Mouse (Mus musculus): ENCODE results near the gene Pbld1. TPM values are rescaled to one million over a fixed set of nuclear protein-coding genes. Genes with fewer than 3 reads are reported as not detected.

Pbld1 gene
- polyA plus RNA-seq, 1 experiment, result 0.10 TPM

DNA sequence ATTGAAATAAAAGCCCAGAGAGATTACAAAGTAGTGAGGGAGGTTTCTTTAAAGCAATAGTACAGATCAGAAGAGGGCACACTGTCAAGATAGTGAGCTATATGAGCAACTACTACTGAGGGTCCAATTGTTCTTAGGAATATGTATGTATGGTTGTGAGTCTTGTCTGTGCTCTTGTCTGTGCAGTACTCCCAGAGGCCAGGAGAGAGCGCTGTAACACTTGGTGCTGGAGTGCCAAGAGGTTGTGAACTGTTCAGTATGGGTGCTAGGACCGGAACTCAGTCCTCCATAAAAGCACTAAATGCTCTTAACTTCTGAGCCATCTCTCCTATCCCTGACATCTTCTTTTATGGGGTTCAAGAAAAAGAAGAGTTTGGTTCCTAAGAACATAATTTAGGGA, 5.4 kb upstream of the Pbld1 start:
- Histone ChIP-seq H3K9me3 (no peaks in the 10 kb centered on the region), H3K4me3 (replicated peaks) (no peak overlapping the region), H3K36me3 (replicated peaks; ENCODE audit: low read length) (no peaks in the 10 kb centered on the region), H3K4me1 (peaks cover 24% of the 10 kb centered on the region), H3K27me3 (replicated peaks) (peaks cover 5% of the 10 kb centered on the region)
- TF ChIP-seq FLI1 (IDR thresholded peaks at IDR 0.05; ENCODE audit: low read length), result no peak
- TF ChIP-seq GATA1 (IDR thresholded peaks at IDR 0.05; ENCODE audit: borderline replicate concordance, low read length), result no peak

DNA sequence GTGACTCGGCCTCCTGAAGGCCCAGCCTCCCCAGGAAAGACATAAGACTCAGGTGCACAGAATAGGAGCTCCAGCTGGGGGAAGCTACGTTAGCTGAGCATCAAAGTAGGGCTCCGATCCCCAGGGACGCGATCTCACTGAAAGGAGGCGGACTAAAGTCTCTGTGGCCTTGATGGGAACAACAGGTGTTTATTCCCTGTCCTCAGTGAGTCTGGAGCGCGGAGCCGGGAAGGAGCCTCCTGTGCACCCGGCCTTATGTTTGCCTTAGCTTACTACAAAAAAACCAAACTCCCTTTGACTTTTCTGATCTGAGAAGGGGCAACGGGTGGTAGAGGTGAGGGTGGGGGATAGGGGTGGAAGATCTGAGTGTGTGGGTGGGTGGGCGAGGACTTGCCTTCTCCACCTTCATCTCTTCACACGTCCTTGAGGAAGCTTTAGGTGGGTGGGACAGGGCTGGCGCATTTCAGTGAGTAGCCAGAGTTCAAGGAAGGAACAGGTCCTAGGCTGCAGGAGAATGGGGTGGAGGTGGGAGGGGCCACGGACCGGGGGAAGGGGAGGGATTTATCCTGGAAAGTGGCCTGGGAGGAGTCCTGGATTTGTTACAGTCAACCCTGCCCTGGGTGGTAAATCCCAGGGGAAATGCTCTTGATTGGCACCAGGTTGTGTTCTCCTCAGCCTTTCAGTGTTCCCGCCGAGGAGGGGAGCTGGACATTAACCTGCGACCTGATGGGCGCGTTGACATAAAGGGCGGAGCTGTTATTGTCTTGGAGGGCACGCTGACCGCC, 2.8 kb upstream of the Pbld1 start:
- peaks cover 9% of the 10 kb centered on the region for H3K4me1 ChIP-seq
- no peak for TF ChIP-seq FLI1 (IDR thresholded peaks at IDR 0.05; ENCODE audit: low read length)
- no peak for TF ChIP-seq GATA1 (IDR thresholded peaks at IDR 0.05; ENCODE audit: borderline replicate concordance, low read length)
- no peaks in the 10 kb centered on the region for H3K36me3 ChIP-seq (replicated peaks; ENCODE audit: low read length)
- no peaks in the 10 kb centered on the region for H3K9me3 ChIP-seq
- H3K27me3 ChIP-seq (replicated peaks), result peaks cover 14% of the 10 kb centered on the region
- H3K4me3 ChIP-seq (replicated peaks), result no peak overlapping the region

GRCm38 (mm10) chr10:63060406-63060805, 444 bp downstream of the Pbld1 start:
- Histone ChIP-seq H3K9me3 (no peaks in the 10 kb centered on the region), H3K4me3 (replicated peaks) (no peak overlapping the region), H3K27me3 (replicated peaks) (peaks cover 20% of the 10 kb centered on the region), H3K36me3 (replicated peaks; ENCODE audit: low read length) (no peaks in the 10 kb centered on the region), H3K4me1 (peaks cover 5% of the 10 kb centered on the region; the same call in 1 of the 2 replicates)
- TF ChIP-seq GATA1 (IDR thresholded peaks at IDR 0.05; ENCODE audit: borderline replicate concordance, low read length) (no peak), FLI1 (IDR thresholded peaks at IDR 0.05; ENCODE audit: low read length) (no peak)

GRCm38 (mm10) chr10:63061266-63061665, 1.3 kb downstream of the Pbld1 start:
- Histone ChIP-seq H3K4me3 (replicated peaks) (no peak overlapping the region), H3K27me3 (replicated peaks) (peaks cover 20% of the 10 kb centered on the region), H3K36me3 (replicated peaks; ENCODE audit: low read length) (no peaks in the 10 kb centered on the region), H3K9me3 (no peaks in the 10 kb centered on the region), H3K4me1 (peaks cover 11% of the 10 kb centered on the region; the same call in 1 of the 2 replicates)
- TF ChIP-seq GATA1 (IDR thresholded peaks at IDR 0.05; ENCODE audit: borderline replicate concordance, low read length) (no peak), FLI1 (IDR thresholded peaks at IDR 0.05; ENCODE audit: low read length) (no peak)

DNA sequence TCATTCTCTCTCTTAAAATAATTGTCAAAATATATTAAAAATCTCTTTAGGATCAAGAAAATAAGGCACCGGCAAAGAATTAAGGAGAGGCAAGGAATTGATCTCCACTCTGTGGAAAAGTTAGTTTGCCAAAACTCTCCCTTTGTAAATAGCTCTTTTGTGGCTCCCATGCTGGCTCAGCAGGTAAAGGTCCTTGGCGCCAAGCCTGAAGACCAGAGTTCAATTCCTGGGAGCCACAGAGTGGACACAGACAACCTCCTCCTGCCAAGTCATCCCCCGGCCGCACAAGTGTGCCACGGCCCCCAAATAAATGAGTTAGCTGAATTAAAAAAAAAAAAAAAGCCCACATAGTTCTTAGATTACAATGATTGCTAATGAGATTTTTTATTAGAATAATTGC, 2.7 kb downstream of the Pbld1 start:
- H3K9me3 ChIP-seq, result no peaks in the 10 kb centered on the region
- no peaks in the 10 kb centered on the region for H3K36me3 ChIP-seq (replicated peaks; ENCODE audit: low read length)
- no peak overlapping the region for H3K4me3 ChIP-seq (replicated peaks)
- peaks cover 11% of the 10 kb centered on the region; the same call in 1 of the 2 replicates for H3K4me1 ChIP-seq
- TF ChIP-seq FLI1 (IDR thresholded peaks at IDR 0.05; ENCODE audit: low read length), result no peak
- no peak for TF ChIP-seq GATA1 (IDR thresholded peaks at IDR 0.05; ENCODE audit: borderline replicate concordance, low read length)
- H3K27me3 ChIP-seq (replicated peaks), result peaks cover 20% of the 10 kb centered on the region

- no peaks in the 10 kb centered on the region for H3K9me3 ChIP-seq
- TF ChIP-seq FLI1 (IDR thresholded peaks at IDR 0.05; ENCODE audit: low read length), result no peak
- TF ChIP-seq GATA1 (IDR thresholded peaks at IDR 0.05; ENCODE audit: borderline replicate concordance, low read length), result no peak
- H3K36me3 ChIP-seq (replicated peaks; ENCODE audit: low read length), result no peaks in the 10 kb centered on the region
- peaks cover 11% of the 10 kb centered on the region; the same call in 1 of the 2 replicates for H3K4me1 ChIP-seq
- no peak overlapping the region for H3K4me3 ChIP-seq (replicated peaks)
- H3K27me3 ChIP-seq (replicated peaks), result peaks cover 16% of the 10 kb centered on the region
Measured at GRCm38 (mm10) chr10:63063365-63063764, 3.4 kb downstream of the Pbld1 start.

DNA sequence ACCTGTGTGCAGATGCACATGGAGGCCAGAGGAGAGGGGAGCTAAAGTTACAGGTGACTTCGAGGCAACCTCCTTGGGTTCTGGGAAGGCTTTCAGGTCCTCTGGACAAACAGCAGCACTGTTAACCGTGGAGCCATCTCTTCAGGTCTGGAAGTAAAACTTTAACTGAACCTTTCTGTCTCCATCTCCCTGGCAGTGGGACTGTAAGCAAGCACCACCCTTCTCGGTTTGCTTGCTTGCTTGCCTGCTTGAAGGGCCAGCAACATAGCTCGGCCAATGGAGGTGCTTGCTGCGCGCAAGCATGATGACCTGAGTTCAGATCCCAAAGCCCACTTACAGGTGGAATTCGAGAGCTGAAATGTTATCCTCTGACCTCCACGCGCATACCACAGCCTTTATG, 4.6 kb downstream of the Pbld1 start:
- Histone ChIP-seq H3K4me1 (peaks cover 11% of the 10 kb centered on the region; the same call in 1 of the 2 replicates), H3K4me3 (replicated peaks) (no peak overlapping the region), H3K27me3 (replicated peaks) (peaks cover 14% of the 10 kb centered on the region), H3K36me3 (replicated peaks; ENCODE audit: low read length) (no peaks in the 10 kb centered on the region), H3K9me3 (peaks cover 6% of the 10 kb centered on the region)
- TF ChIP-seq GATA1 (IDR thresholded peaks at IDR 0.05; ENCODE audit: borderline replicate concordance, low read length) (no peak), FLI1 (IDR thresholded peaks at IDR 0.05; ENCODE audit: low read length) (no peak)

DNA sequence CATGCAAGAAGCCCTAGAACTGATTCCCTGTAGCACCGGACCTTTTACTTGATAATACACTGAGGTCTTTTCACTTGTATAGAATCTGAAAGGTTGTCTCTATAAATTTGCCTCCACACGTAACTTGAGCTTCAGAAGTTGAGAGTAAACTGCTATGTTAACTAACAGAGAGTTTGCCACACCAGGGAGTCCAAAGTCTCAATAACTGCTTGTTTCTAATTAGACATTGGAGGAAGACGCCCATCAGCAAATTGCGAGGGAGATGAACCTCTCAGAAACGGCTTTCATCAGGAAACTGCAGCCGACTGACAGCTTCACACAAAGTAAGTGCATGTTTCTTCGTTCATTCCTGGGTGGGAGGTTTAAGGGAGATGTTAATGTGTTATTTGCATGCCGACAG, 5.6 kb downstream of the Pbld1 start:
- TF ChIP-seq GATA1 (IDR thresholded peaks at IDR 0.05; ENCODE audit: borderline replicate concordance, low read length) (no peak), FLI1 (IDR thresholded peaks at IDR 0.05; ENCODE audit: low read length) (no peak)
- peaks cover 8% of the 10 kb centered on the region for H3K9me3 ChIP-seq
- peaks cover 14% of the 10 kb centered on the region; the same call in 1 of the 2 replicates for H3K4me1 ChIP-seq
- no peaks in the 10 kb centered on the region for H3K36me3 ChIP-seq (replicated peaks; ENCODE audit: low read length)
- no peak overlapping the region for H3K4me3 ChIP-seq (replicated peaks)
- peaks cover 13% of the 10 kb centered on the region for H3K27me3 ChIP-seq (replicated peaks)

- Histone ChIP-seq H3K36me3 (replicated peaks; ENCODE audit: low read length) (no peaks in the 10 kb centered on the region), H3K9me3 (peaks cover 8% of the 10 kb centered on the region), H3K27me3 (replicated peaks) (peaks cover 13% of the 10 kb centered on the region), H3K4me1 (peaks cover 14% of the 10 kb centered on the region; the same call in 1 of the 2 replicates), H3K4me3 (replicated peaks) (no peak overlapping the region)
- TF ChIP-seq FLI1 (IDR thresholded peaks at IDR 0.05; ENCODE audit: low read length), result no peak
- no peak for TF ChIP-seq GATA1 (IDR thresholded peaks at IDR 0.05; ENCODE audit: borderline replicate concordance, low read length)
Measured at GRCm38 (mm10) chr10:63065988-63066387, 6.0 kb downstream of the Pbld1 start.

DNA sequence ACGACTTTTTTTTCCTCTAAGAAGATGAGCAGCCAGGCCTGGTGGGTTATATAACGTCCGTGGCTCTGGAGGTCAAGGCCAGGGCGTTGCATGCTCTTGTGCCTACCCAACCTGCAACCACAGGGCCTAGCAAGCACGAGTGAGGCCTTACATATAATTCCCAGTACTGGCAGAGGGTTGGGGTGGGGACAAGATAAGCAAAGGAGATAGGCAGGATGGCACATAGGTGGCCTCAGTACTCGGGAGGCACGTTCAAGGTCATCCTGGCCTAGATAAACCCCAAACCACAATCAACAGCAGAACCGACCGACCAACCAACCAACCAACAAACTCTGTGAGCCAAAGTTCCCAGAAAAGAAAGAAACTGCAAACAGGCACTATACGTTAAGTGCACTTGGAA, 26.3 kb downstream of the Pbld1 start:
- Histone ChIP-seq H3K27me3 (replicated peaks) (peaks cover 11% of the 10 kb centered on the region), H3K4me3 (replicated peaks) (no peak overlapping the region), H3K4me1 (peaks cover 9% of the 10 kb centered on the region), H3K9me3 (no peaks in the 10 kb centered on the region), H3K36me3 (replicated peaks; ENCODE audit: low read length) (no peaks in the 10 kb centered on the region)
- TF ChIP-seq FLI1 (IDR thresholded peaks at IDR 0.05; ENCODE audit: low read length), result no peak
- TF ChIP-seq GATA1 (IDR thresholded peaks at IDR 0.05; ENCODE audit: borderline replicate concordance, low read length), result no peak

All from megakaryocyte, embryonic 14.5 days (primary cell).